Mouse (Mus musculus) kidney, embryonic 15.5 days (tissue): ENCODE results near the gene Sf3b3. TPM values are rescaled to one million over a fixed set of nuclear protein-coding genes. Genes with fewer than 3 reads are reported as not detected.

Source experiments
- ATAC-seq: fragments of 200-750 bp; cut with Nextera tagmentation; replicated peaks from 2 replicates; pipeline ENCODE4 v1.8.0; 2017; ENCODE audit warnings: moderate TSS enrichment; ENCODE audit not compliant: low FRiP score
- H3K27ac ChIP-seq: fragments of 300-500 bp; sonication (generic); 2 replicates; pipeline ENCODE4 v1.5.1; 2015; ENCODE audit warnings: mild to moderate bottlenecking, inconsistent platforms
- H3K27me3 ChIP-seq: fragments of 300-500 bp; sonication (generic); 2 replicates; pipeline ENCODE4 v1.6.1; 2015; ENCODE audit warnings: inconsistent platforms
- H3K36me3 ChIP-seq: fragments of 300-500 bp; sonication (generic); 2 replicates; pipeline ENCODE4 v1.6.1; 2015; ENCODE audit warnings: inconsistent platforms
- H3K4me1 ChIP-seq: fragments of 300-500 bp; sonication (generic); 2 replicates; pipeline ENCODE4 v1.6.1; 2015; ENCODE audit warnings: inconsistent platforms
- H3K4me2 ChIP-seq: fragments of 300-500 bp; sonication (generic); 2 replicates; pipeline ENCODE4 v1.6.1; 2015; ENCODE audit warnings: moderate library complexity, mild to moderate bottlenecking, inconsistent platforms
- H3K4me3 ChIP-seq: fragments of 300-500 bp; sonication (generic); replicated peaks from 2 replicates; pipeline ENCODE4 v1.5.1; 2015; ENCODE audit warnings: mild to moderate bottlenecking, inconsistent platforms
- H3K9ac ChIP-seq: fragments of 300-500 bp; sonication (generic); 2 replicates; pipeline ENCODE4 v1.6.1; 2015; ENCODE audit warnings: mild to moderate bottlenecking, inconsistent platforms
- H3K9me3 ChIP-seq: fragments of 300-500 bp; sonication (generic); replicated peaks from 2 replicates; pipeline ENCODE4 v1.6.1; 2016; ENCODE audit warnings: inconsistent platforms
- WGBS: fragments of 180-500 bp; shearing (Covaris S2); methylation state at CpG from one replicate; pipeline ENCODE4 v1.1.7; 2015; ENCODE audit warnings: mixed read lengths; 5-methylcytosine and 5-hydroxymethylcytosine counted together
- polyA plus RNA-seq: library from polyadenylated mRNA; unstranded; fragments of >200 nt; fragmentation: Nextera tagmentation; extraction: Ambion mirVana; gene quantifications from 2 replicates; pipeline ENCODE4 v1.2.1, GENCODE M21; 2015

Gene Sf3b3
- polyA plus RNA-seq, 1 experiment from 2014 or later: 167 TPM

DNA sequence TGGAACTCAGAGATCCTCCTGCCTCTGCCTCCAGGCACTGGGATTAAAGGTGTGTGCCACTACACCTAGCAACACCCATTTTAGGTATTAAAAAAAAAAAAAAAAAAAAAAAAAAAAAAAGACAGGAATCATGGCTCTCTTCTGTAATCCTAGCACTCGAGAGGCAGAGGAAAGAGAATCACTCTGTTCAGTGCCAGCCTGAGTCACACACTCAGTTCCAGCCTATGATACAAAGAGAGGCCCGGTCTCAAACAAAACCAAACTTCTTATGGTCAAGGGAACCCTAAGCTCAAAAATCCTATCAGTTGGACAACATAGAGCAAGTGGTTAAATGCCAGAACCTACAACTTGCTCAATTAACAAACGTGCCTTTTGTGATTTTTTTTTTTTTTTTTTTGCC is 1.6 kb downstream of the Sf3b3 start:
- Histone ChIP-seq H3K4me3 (peak overlapping the region; percentile 88), H3K9ac (no peak overlapping the region)
- 72% methylated on average over 3 of the region's 3 CpGs for WGBS

DNA sequence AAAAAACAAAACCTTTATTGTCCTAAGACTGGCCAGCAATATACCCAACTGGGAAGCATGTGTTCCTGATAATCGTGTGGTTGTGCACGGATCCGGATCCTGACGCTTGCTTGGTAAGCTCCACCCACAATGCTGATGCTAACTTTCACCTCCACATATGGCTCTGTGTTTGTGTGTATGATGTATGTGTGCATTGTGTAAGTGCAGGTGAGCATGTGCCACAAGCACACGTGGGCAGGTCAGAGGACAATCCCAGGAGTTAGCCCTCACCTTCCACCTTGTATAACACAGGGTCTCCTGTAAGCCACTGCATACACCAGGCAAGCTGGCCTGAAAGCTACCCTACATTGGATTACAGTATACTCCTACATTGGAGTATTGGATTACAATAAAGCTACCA is 3.4 kb downstream of the Sf3b3 start:
- no peak overlapping the region for H3K4me3 ChIP-seq
- no peaks in the 10 kb centered on the region for H3K9me3 ChIP-seq
- no peak for ATAC-seq
- H3K27ac ChIP-seq: no peak overlapping the region
- peaks cover 63% of the 10 kb centered on the region for H3K36me3 ChIP-seq
- no peaks in the 10 kb centered on the region for H3K27me3 ChIP-seq
- peaks cover 29% of the 10 kb centered on the region for H3K4me1 ChIP-seq
- 82% methylated on average over 5 of the region's 5 CpGs for WGBS
- H3K9ac ChIP-seq: no peak overlapping the region
- no peak overlapping the region for H3K4me2 ChIP-seq

More for the DNA sequence above, 1.6 kb downstream of the Sf3b3 start:
- peaks cover 31% of the 10 kb centered on the region for H3K4me1 ChIP-seq
- peaks cover 52% of the 10 kb centered on the region for H3K36me3 ChIP-seq
- H3K9me3 ChIP-seq: no peaks in the 10 kb centered on the region
- no peak overlapping the region for H3K27ac ChIP-seq
- no peaks in the 10 kb centered on the region for H3K27me3 ChIP-seq
- no peak for ATAC-seq
- H3K4me2 ChIP-seq: peak overlapping the region; percentile 71

DNA sequence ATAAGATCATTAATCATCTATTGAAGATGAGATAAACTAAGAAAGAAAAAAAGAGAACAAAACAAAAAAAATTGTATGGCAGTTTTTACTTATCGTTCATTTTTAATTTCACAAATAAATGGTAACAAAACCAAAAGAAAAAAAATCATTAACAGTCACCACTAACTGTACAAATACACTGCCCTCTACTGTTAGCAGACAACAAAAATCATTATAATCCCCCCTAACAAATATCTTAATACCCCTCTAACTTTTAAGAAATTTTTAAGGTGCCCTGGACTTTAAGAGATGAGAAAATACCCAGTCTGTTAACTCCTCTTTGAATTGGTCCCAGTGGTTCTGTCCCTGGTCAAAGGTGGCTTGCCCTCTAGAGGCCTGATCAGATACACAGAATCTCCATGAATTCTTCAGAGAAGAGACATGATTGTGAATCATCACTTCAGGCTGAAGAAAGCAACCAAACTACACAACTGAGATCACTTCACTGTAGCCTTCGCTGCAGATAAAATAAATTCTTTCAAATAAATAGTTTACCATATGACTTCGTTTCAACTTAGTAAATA is 4.5 kb downstream of the Sf3b3 start:
- WGBS: 90% methylated on average over 3 of the region's 3 CpGs
- H3K9ac ChIP-seq: no peak overlapping the region
- H3K36me3 ChIP-seq: peaks cover 74% of the 10 kb centered on the region
- no peak overlapping the region for H3K4me3 ChIP-seq
- no peaks in the 10 kb centered on the region for H3K9me3 ChIP-seq
- H3K27me3 ChIP-seq: no peaks in the 10 kb centered on the region
- ATAC-seq: no peak
- H3K4me1 ChIP-seq: peaks cover 21% of the 10 kb centered on the region
- no peak overlapping the region for H3K27ac ChIP-seq
- H3K4me2 ChIP-seq: no peak overlapping the region

DNA sequence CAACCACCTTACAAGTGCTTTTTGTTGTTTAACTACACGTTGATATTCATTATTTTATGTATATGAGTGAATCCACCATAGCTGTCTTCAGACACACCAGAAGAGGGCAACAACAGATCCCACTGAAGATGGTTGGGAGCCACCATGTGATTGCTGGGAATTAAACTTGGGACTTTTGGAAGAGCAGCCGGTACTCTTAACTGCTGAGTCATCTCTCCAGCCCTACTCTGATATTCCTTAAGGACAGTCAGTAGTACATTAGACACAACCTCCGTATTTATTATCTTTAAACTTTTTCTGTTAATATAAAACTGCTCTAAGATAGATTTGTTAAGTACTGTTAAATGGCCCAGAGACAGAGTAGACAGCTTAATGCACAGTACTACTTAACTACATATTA is 14.6 kb downstream of the Sf3b3 start:
- Histone ChIP-seq H3K27me3 (no peaks in the 10 kb centered on the region), H3K27ac (no peak overlapping the region), H3K9ac (no peak overlapping the region), H3K36me3 (peaks cover 97% of the 10 kb centered on the region), H3K4me2 (no peak overlapping the region), H3K4me3 (no peak overlapping the region), H3K4me1 (no peaks in the 10 kb centered on the region), H3K9me3 (no peaks in the 10 kb centered on the region)
- WGBS: 85% methylated on average over 3 of the region's 3 CpGs
- no peak for ATAC-seq

DNA sequence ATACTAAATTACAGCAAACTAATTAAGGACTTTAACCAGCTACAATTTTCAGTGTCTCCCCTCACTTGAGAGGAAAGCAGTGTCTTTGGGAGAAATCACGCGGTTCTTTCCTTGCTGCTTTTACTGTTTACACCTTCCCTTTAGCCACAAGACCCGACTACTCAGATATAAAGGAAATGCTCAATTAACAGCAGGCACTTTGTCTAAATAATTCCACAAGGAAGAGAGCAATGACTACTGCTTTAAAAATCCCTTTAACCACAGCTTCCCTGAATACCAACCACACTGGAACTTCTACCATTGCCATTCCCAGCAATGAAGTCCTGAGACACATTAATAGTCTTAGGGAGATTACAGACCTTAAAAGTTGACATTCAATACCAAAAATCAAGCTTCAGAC is 18.1 kb downstream of the Sf3b3 start:
- H3K4me1 ChIP-seq: no peaks in the 10 kb centered on the region

DNA sequence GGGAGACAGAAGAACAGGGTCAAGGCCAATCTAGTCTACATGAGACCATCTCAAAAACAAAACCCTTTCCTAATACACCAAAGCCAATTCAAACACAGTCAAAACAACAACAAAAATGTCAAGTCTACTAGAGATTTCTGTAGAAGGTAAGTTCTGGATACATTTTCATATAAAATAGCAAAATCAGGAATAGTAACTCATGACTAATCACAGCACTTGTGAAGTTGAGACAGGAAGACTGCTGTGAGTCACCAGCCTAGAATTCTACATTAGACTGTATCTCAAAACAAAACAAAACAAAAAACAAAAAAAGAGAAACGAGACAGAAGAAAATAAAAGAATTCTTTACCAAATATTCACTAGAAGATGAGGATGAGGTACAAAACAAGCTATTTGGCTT is 21.7 kb downstream of the Sf3b3 start:
- Histone ChIP-seq H3K9ac (no peak overlapping the region), H3K9me3 (no peaks in the 10 kb centered on the region), H3K27ac (no peak overlapping the region), H3K36me3 (peaks cover 100% of the 10 kb centered on the region), H3K4me3 (no peak overlapping the region), H3K4me2 (no peak overlapping the region), H3K4me1 (no peaks in the 10 kb centered on the region), H3K27me3 (no peaks in the 10 kb centered on the region)
- ATAC-seq: no peak
- WGBS: 89% methylated on average over 1 of the region's 1 CpGs

More for the DNA sequence above, 18.1 kb downstream of the Sf3b3 start:
- 77% methylated on average over 3 of the region's 3 CpGs for WGBS
- no peak overlapping the region for H3K27ac ChIP-seq
- H3K4me3 ChIP-seq: no peak overlapping the region
- H3K9me3 ChIP-seq: no peaks in the 10 kb centered on the region
- H3K27me3 ChIP-seq: no peaks in the 10 kb centered on the region
- H3K36me3 ChIP-seq: peaks cover 98% of the 10 kb centered on the region
- H3K9ac ChIP-seq: no peak overlapping the region
- no peak overlapping the region for H3K4me2 ChIP-seq
- ATAC-seq: no peak

DNA sequence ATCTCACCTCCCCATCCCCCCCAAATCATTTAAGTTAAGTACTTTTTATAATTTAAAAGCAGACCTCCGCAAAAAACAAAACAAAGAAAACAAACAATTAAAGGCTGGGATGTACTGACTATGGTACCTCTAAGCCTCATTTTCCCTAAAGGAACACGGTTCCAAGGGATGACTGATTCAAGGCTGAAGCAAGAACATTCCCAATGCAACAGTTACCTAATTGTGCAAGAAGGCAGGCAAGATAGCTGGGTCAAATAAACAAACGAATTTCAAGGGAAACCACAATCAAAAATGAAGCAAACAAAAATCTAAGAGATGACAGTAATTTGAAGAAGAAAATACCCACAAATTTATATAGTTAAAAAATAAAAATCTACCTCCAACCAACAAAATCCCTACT is 24.6 kb downstream of the Sf3b3 start:
- no peak overlapping the region for H3K27ac ChIP-seq
- H3K9ac ChIP-seq: no peak overlapping the region
- no peak for ATAC-seq
- H3K27me3 ChIP-seq: no peaks in the 10 kb centered on the region
- H3K4me2 ChIP-seq: no peak overlapping the region
- no peak overlapping the region for H3K4me3 ChIP-seq
- no peaks in the 10 kb centered on the region for H3K9me3 ChIP-seq
- 83% methylated on average over 3 of the region's 3 CpGs for WGBS
- peaks cover 100% of the 10 kb centered on the region for H3K36me3 ChIP-seq
- H3K4me1 ChIP-seq: no peaks in the 10 kb centered on the region

DNA sequence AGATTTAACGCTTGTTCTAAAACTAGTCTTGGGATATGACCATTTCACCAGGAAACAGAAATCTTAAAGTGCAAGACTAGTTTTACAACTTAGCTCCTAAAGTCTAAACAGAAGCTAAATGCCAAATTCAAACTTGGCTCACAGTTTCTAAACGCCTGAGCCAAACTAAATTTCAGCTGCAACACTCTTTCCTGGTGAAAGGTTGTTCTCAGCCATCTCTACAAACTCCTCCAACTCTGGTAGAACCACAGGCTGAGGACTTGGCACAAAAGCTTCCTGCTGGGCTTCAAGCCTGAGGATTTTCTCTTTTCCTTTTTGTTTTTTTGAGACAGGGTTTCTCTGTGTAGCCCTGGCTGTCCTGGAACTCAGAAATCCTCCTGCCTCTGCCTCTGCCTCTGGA is 26.3 kb downstream of the Sf3b3 start:
- Histone ChIP-seq H3K4me1 (no peaks in the 10 kb centered on the region), H3K4me3 (no peak overlapping the region), H3K36me3 (peaks cover 100% of the 10 kb centered on the region), H3K27me3 (no peaks in the 10 kb centered on the region), H3K9me3 (no peaks in the 10 kb centered on the region), H3K4me2 (no peak overlapping the region), H3K9ac (no peak overlapping the region), H3K27ac (no peak overlapping the region)
- no peak for ATAC-seq
- 90% methylated on average over 2 of the region's 2 CpGs for WGBS

DNA sequence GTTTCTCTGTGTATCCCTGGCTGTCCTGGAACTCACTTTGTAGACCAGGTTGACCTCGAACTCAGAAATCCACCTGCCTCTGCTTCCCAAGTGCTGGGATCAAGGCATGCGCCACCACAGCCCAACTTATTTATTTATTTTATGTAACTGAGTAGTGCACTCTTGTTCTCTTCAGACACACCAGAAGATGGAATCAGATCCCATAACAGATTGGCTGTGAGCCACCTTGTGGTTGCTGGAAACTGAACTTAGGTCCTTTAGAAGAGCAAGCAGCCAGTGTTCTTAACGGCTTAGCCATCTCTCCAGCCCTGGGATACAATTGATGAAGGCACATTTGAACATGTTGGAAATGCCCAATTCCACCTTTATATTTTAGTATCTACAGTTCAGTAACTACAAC is 28.0 kb downstream of the Sf3b3 start:
- WGBS: 81% methylated on average over 3 of the region's 3 CpGs
- Histone ChIP-seq H3K4me3 (no peak overlapping the region), H3K36me3 (peaks cover 100% of the 10 kb centered on the region), H3K27ac (no peak overlapping the region), H3K9ac (no peak overlapping the region), H3K4me1 (no peaks in the 10 kb centered on the region), H3K4me2 (no peak overlapping the region), H3K27me3 (no peaks in the 10 kb centered on the region), H3K9me3 (no peaks in the 10 kb centered on the region)
- ATAC-seq: no peak

DNA sequence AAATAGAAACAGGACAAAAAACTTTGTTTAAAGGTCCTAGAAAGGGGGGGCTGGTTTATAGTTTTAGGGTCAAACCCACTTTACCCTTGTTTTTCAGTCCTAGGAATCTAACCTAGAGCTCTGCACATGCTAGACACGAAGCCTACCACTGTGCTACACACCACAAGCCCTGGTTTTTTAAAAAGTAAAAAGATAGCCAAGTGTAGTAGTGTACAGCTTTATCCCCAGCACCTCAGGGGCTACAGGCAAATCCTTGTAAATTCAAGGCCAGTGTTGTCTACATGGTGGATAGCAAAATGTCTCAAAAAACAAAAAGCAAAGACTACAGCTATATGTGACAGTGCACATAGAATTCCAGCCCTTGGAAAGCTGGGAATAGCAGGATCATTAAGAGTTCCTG is 29.6 kb downstream of the Sf3b3 start:
- ATAC-seq: no peak
- Histone ChIP-seq H3K27ac (no peak overlapping the region), H3K4me2 (no peak overlapping the region), H3K27me3 (no peaks in the 10 kb centered on the region), H3K9me3 (no peaks in the 10 kb centered on the region), H3K4me3 (no peak overlapping the region), H3K9ac (no peak overlapping the region), H3K4me1 (no peaks in the 10 kb centered on the region), H3K36me3 (peaks cover 100% of the 10 kb centered on the region)
- WGBS: 87% methylated on average over 1 of the region's 1 CpGs

DNA sequence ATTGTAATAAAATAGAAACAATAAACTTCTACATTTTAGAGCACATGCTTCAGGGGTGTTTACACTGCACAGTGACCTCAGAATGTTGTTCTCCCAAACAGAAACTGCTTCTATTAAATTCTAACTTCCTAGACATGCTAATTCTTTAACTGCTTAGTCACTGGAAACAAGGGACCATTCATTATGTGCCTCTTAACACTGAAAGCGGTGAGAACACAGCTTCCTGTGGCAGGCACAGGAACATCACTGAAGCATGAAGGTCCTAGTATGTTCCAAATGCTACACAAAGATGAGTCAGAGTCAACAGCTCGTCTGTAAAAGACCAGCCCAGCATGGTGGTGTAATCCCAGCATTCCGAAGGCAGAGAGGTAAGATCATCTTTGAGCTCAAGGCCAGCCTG is 31.3 kb downstream of the Sf3b3 start:
- no peak overlapping the region for H3K4me2 ChIP-seq
- H3K9me3 ChIP-seq: no peaks in the 10 kb centered on the region
- peaks cover 100% of the 10 kb centered on the region for H3K36me3 ChIP-seq
- peaks cover 5% of the 10 kb centered on the region; the same call in 1 of the 2 replicates for H3K4me1 ChIP-seq
- H3K27ac ChIP-seq: no peak overlapping the region
- no peak for ATAC-seq
- 52% methylated on average over 3 of the region's 3 CpGs for WGBS
- H3K4me3 ChIP-seq: no peak overlapping the region
- no peaks in the 10 kb centered on the region for H3K27me3 ChIP-seq
- H3K9ac ChIP-seq: no peak overlapping the region

DNA sequence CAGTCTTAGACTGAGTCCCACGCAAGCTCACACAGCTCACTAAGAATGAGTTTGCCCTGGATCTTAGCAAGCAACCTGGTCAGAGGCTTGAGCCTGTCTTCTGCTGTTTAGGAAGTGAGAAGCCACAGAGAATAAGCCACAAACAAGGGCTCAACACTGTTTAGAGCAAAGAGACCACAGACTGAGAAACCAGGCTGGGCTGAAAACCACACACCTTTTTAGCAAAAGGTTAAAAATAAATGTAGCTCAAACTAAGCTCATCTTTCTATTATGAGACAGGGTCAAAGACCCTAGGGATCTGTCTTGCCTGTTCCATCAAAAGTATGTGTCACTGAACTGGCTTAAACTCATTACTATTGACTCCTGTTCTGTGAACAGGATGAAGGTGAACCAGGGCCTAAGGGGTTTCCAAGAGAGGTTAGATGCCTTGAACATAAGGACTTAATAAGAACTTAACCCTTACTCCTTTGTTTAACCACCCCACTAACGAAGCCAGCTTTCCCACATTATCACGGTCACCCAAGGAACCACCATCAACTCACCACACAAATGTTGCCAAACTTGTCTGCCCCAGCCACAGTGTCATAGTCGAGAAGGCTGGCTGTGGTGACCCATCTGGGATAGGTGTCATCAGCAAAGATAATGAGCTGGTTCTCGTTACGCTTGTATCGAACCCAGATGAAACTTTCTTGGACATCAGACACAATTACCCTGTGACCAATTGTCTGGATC is 33.3 kb downstream of the Sf3b3 start:
- ATAC-seq: no peak
- no peak overlapping the region for H3K27ac ChIP-seq
- no peak overlapping the region for H3K9ac ChIP-seq
- no peaks in the 10 kb centered on the region for H3K27me3 ChIP-seq
- no peak overlapping the region for H3K4me3 ChIP-seq
- no peak overlapping the region for H3K4me2 ChIP-seq
- H3K4me1 ChIP-seq: peaks cover 25% of the 10 kb centered on the region
- no peaks in the 10 kb centered on the region for H3K9me3 ChIP-seq
- WGBS: 92% methylated on average over 7 of the region's 7 CpGs
- peaks cover 97% of the 10 kb centered on the region for H3K36me3 ChIP-seq
